Mouse (Mus musculus): ENCODE results near the gene Ogfrl1. TPM values are rescaled to one million over a fixed set of nuclear protein-coding genes. Genes with fewer than 3 reads are reported as not detected.

Ogfrl1 gene
- polyA plus RNA-seq, 1 experiment from 2014 or later = 9.4 TPM

DNA sequence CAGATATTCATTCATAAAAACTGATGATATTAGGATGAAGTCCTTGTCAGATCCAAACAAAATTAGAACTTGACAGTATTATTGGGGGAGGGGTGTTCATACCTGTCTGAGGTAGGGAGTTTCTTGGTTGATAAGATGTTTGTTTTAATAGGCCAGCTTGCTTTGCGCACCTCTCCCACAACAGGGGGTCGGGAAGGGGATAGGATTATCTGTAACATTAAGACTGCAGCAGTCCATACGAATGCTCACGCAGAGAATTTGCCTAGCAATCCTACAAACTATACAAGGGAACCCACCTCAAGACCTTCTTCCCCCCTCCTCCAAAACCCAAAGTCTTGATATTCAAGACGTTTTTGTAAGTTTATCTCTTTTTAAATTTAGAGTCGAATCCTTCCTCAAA is 13.2 kb downstream of the Ogfrl1 start:
- no peaks in the 10 kb centered on the region; the same call in 1 of the 2 replicates for H3K9me3 ChIP-seq
- peaks cover 7% of the 10 kb centered on the region for H3K4me1 ChIP-seq
- no peak overlapping the region for H3K4me3 ChIP-seq
- no peak overlapping the region for H3K9ac ChIP-seq
- no peaks in the 10 kb centered on the region for H3K36me3 ChIP-seq
- H3K27ac ChIP-seq = no peak overlapping the region
- no peak for ATAC-seq (ENCODE audit: low FRiP score, low read depth)
- WGBS = 88% methylated on average over 6 of the region's 6 CpGs
- H3K4me2 ChIP-seq (replicated peaks) = no peak overlapping the region
- H3K27me3 ChIP-seq = no peaks in the 10 kb centered on the region

DNA sequence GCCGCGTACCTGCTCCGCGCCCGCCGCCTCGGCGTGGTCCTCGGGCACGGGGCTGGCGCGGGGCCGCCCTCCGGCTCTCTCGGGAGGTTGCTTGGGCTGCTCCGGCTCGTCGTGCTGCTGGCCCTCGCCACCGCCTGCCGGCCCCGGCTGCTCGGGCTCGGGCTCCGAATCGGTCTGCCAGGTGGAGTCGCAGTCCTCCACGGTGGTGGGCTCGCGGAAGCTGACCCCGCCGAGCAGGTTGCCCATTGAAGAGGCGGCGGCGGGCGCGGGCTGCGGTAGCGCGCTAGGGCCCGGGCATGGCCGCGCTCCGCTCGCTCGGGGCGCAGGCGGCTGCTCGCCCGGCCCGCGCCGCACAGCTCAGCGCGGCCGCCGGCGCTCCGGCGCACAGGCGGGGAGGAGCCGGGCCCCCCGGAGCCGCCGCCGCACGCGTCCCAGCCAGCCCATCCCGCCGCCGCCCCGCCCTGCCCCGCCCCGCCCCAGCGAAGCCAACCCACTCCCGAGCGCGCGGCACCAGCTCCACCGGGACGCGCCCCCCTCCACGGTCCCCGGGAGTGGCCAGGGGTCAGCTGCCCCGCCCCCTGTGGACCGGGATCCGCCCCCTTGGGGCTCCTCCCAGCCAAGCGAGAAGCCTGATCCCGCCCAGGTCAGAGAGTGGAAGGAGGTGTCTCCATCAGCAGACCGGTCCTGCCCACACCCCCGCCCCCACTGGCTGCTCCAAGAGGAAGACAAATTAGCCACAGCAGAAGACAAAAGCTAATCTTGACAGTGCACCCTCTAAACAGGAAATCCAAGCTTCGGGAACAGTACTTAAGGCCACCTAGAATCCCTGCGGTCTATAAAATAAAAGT is 14.5 kb downstream of the Ogfrl1 start:
- Histone ChIP-seq H3K9ac (peak overlapping the region; percentile 87), H3K9me3 (no peaks in the 10 kb centered on the region; the same call in 1 of the 2 replicates), H3K27me3 (no peaks in the 10 kb centered on the region), H3K36me3 (no peaks in the 10 kb centered on the region), H3K4me3 (peak overlapping the region; percentile 61), H3K4me1 (peaks cover 7% of the 10 kb centered on the region), H3K4me2 (replicated peaks) (peak overlapping the region; percentile 89), H3K27ac (peak overlapping the region; percentile 81)
- ATAC-seq (ENCODE audit: low FRiP score, low read depth) = peak; percentile 96
- under 1% methylated on average over 79 of the region's 93 CpGs for WGBS

DNA sequence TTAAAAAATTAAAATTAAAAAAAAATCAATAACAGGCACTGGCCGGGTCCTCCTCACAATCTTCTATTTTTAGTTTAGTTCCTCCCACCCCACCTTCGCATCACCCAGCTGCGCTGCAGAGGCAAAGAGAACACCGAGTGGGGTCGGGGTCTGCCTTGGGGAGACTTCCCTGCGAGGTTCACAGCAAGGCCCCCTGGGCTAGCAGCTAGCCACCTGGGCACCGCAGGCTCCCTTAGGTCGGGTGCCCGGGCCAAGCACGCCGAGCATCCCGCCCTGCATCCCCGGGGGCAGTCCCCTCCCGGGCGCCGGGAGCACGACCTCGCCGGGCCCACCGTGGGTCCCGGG is 15.1 kb downstream of the Ogfrl1 start:
- Histone ChIP-seq H3K27ac (peak overlapping the region; percentile 81; the same call in 1 of the 2 replicates), H3K4me3 (peak overlapping the region; percentile 61), H3K9ac (peak overlapping the region; percentile 87), H3K4me1 (peaks cover 7% of the 10 kb centered on the region), H3K4me2 (replicated peaks) (peak overlapping the region; percentile 89), H3K9me3 (no peaks in the 10 kb centered on the region; the same call in 1 of the 2 replicates), H3K36me3 (no peaks in the 10 kb centered on the region), H3K27me3 (no peaks in the 10 kb centered on the region)
- under 1% methylated on average over 21 of the region's 21 CpGs for WGBS
- ATAC-seq (ENCODE audit: low FRiP score, low read depth) = no peak

GRCm38 (mm10) chr1:23382037-23382436 is 15.5 kb downstream of the Ogfrl1 start:
- no peaks in the 10 kb centered on the region for H3K36me3 ChIP-seq
- peak overlapping the region; percentile 61 for H3K4me3 ChIP-seq
- peaks cover 7% of the 10 kb centered on the region for H3K4me1 ChIP-seq
- H3K4me2 ChIP-seq (replicated peaks) = peak overlapping the region; percentile 89
- H3K9ac ChIP-seq = peak overlapping the region; percentile 87; the same call in 1 of the 2 replicates
- no peak overlapping the region for H3K27ac ChIP-seq
- H3K9me3 ChIP-seq = no peaks in the 10 kb centered on the region; the same call in 1 of the 2 replicates
- H3K27me3 ChIP-seq = no peaks in the 10 kb centered on the region
- no peak for ATAC-seq (ENCODE audit: low FRiP score, low read depth)
- 17% methylated on average over 9 of the region's 9 CpGs for WGBS

- WGBS = 76% methylated on average over 17 of the region's 17 CpGs
- Histone ChIP-seq H3K27me3 (no peaks in the 10 kb centered on the region), H3K4me3 (no peak overlapping the region), H3K9me3 (no peaks in the 10 kb centered on the region), H3K4me2 (replicated peaks) (no peak overlapping the region), H3K27ac (no peak overlapping the region), H3K36me3 (peaks cover 6% of the 10 kb centered on the region; the same call in 1 of the 2 replicates), H3K4me1 (peaks cover 7% of the 10 kb centered on the region), H3K9ac (no peak overlapping the region)
- no peak for ATAC-seq (ENCODE audit: low FRiP score, low read depth)
Observed at GRCm38 (mm10) chr1:23379911-23380740, 17.4 kb downstream of the Ogfrl1 start.

- no peak for ATAC-seq (ENCODE audit: low FRiP score, low read depth)
- 61% methylated on average over 6 of the region's 6 CpGs for WGBS
- no peaks in the 10 kb centered on the region for H3K27me3 ChIP-seq
- H3K4me3 ChIP-seq = no peak overlapping the region
- peaks cover 7% of the 10 kb centered on the region for H3K4me1 ChIP-seq
- no peak overlapping the region for H3K4me2 ChIP-seq (replicated peaks)
- no peak overlapping the region for H3K9ac ChIP-seq
- no peak overlapping the region for H3K27ac ChIP-seq
- H3K9me3 ChIP-seq = no peaks in the 10 kb centered on the region
- H3K36me3 ChIP-seq = peaks cover 6% of the 10 kb centered on the region; the same call in 1 of the 2 replicates
Observed at GRCm38 (mm10) chr1:23379321-23379720, 18.3 kb downstream of the Ogfrl1 start.

GRCm38 (mm10) chr1:23377572-23377971 is 20.0 kb downstream of the Ogfrl1 start:
- Histone ChIP-seq H3K36me3 (peaks cover 6% of the 10 kb centered on the region; the same call in 1 of the 2 replicates), H3K27ac (no peak overlapping the region), H3K9me3 (no peaks in the 10 kb centered on the region), H3K9ac (no peak overlapping the region), H3K4me2 (replicated peaks) (no peak overlapping the region), H3K4me3 (no peak overlapping the region), H3K4me1 (peaks cover 7% of the 10 kb centered on the region), H3K27me3 (no peaks in the 10 kb centered on the region)
- WGBS = 90% methylated on average over 13 of the region's 13 CpGs
- no peak for ATAC-seq (ENCODE audit: low FRiP score, low read depth)

DNA sequence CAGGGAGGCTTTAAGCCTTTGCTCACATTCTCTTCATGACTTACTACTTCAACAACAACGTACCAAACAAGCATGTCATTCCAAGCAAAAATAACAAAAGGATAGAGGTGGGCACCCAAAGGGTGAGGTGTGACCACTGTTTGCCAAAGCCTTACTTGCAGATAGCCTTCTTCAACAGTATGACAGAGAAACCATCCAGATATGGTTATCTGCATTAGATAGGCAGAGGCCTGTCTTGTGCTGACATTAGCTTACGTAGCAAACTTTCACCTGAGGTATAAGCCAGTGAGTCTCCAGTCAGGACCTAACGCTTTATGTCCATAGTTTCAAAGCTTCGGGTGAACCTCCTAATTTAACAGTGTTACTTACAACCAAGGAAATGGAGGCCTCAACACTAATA is 23.4 kb downstream of the Ogfrl1 start:
- Histone ChIP-seq H3K27ac (no peak overlapping the region), H3K9ac (no peak overlapping the region), H3K4me2 (replicated peaks) (no peak overlapping the region), H3K27me3 (no peaks in the 10 kb centered on the region), H3K4me3 (no peak overlapping the region), H3K36me3 (peaks cover 16% of the 10 kb centered on the region), H3K9me3 (no peaks in the 10 kb centered on the region), H3K4me1 (no peaks in the 10 kb centered on the region)
- WGBS = 85% methylated on average over 4 of the region's 4 CpGs
- no peak for ATAC-seq (ENCODE audit: low FRiP score, low read depth)

GRCm38 (mm10) chr1:23365614-23366013 is 32.0 kb downstream of the Ogfrl1 start:
- no peaks in the 10 kb centered on the region for H3K27me3 ChIP-seq
- no peak overlapping the region for H3K27ac ChIP-seq
- H3K4me3 ChIP-seq = no peak overlapping the region
- 87% methylated on average over 2 of the region's 2 CpGs for WGBS
- H3K4me1 ChIP-seq = no peaks in the 10 kb centered on the region
- no peak overlapping the region for H3K9ac ChIP-seq
- no peaks in the 10 kb centered on the region for H3K9me3 ChIP-seq
- peaks cover 6% of the 10 kb centered on the region for H3K36me3 ChIP-seq
- no peak overlapping the region for H3K4me2 ChIP-seq (replicated peaks)
- ATAC-seq (ENCODE audit: low FRiP score, low read depth) = no peak

- H3K9me3 ChIP-seq = no peaks in the 10 kb centered on the region
- H3K27ac ChIP-seq = no peak overlapping the region
- 76% methylated on average over 6 of the region's 6 CpGs for WGBS
- no peaks in the 10 kb centered on the region for H3K36me3 ChIP-seq
- H3K27me3 ChIP-seq = no peaks in the 10 kb centered on the region
- H3K4me2 ChIP-seq (replicated peaks) = no peak overlapping the region
- no peak for ATAC-seq (ENCODE audit: low FRiP score, low read depth)
- no peak overlapping the region for H3K9ac ChIP-seq
- no peaks in the 10 kb centered on the region for H3K4me1 ChIP-seq
- H3K4me3 ChIP-seq = no peak overlapping the region
Observed at GRCm38 (mm10) chr1:23352895-23353294, 44.7 kb downstream of the Ogfrl1 start.

GRCm38 (mm10) chr1:23351756-23352155 is 45.8 kb downstream of the Ogfrl1 start:
- no peak overlapping the region for H3K4me2 ChIP-seq (replicated peaks)
- no peak overlapping the region for H3K9ac ChIP-seq
- no peaks in the 10 kb centered on the region for H3K9me3 ChIP-seq
- ATAC-seq (ENCODE audit: low FRiP score, low read depth) = no peak
- H3K27me3 ChIP-seq = no peaks in the 10 kb centered on the region
- no peak overlapping the region for H3K4me3 ChIP-seq
- no peak overlapping the region for H3K27ac ChIP-seq
- no peaks in the 10 kb centered on the region for H3K36me3 ChIP-seq
- no peaks in the 10 kb centered on the region for H3K4me1 ChIP-seq
- 61% methylated on average over 4 of the region's 4 CpGs for WGBS

- WGBS = 72% methylated on average over 3 of the region's 3 CpGs
- H3K4me1 ChIP-seq = no peaks in the 10 kb centered on the region
- H3K27ac ChIP-seq = no peak overlapping the region
- H3K9ac ChIP-seq = no peak overlapping the region
- ATAC-seq (ENCODE audit: low FRiP score, low read depth) = no peak
- H3K36me3 ChIP-seq = no peaks in the 10 kb centered on the region
- no peak overlapping the region for H3K4me3 ChIP-seq
- no peak overlapping the region for H3K4me2 ChIP-seq (replicated peaks)
- no peaks in the 10 kb centered on the region for H3K9me3 ChIP-seq
- no peaks in the 10 kb centered on the region for H3K27me3 ChIP-seq
Observed at GRCm38 (mm10) chr1:23345633-23346032, 51.9 kb downstream of the Ogfrl1 start.
